Mouse (Mus musculus) neural tube, embryonic 15.5 days (tissue): ENCODE measurements at regions not wholly inside any gene's neighbourhood (a gene's known extent, or its start where the extent isn't known, plus 50 kb on each side); places are given as distances from the start of the nearest gene placed in this dataset.

Experiments used
- ATAC-seq: fragments of 200-750 bp; cut with Nextera tagmentation; 2 replicates; pipeline ENCODE4 v1.8.0; 2017; ENCODE audit warnings: mild to moderate bottlenecking, moderate TSS enrichment, moderate library complexity; ENCODE audit not compliant: low FRiP score
- H3K27ac ChIP-seq: fragments of 300-500 bp; sonication (generic); replicated peaks from 2 replicates; pipeline ENCODE4 v1.5.1; 2015; ENCODE audit warnings: mild to moderate bottlenecking, inconsistent platforms
- H3K27me3 ChIP-seq: fragments of 300-500 bp; sonication (generic); replicated peaks from 2 replicates; pipeline ENCODE4 v1.6.1; 2015; ENCODE audit warnings: inconsistent platforms
- H3K36me3 ChIP-seq: fragments of 300-500 bp; sonication (generic); 2 replicates; pipeline ENCODE4 v1.6.1; 2015; ENCODE audit warnings: inconsistent platforms
- H3K4me1 ChIP-seq: fragments of 300-500 bp; sonication (generic); 2 replicates; pipeline ENCODE4 v1.6.1; 2015; ENCODE audit warnings: inconsistent platforms
- H3K4me2 ChIP-seq: fragments of 300-500 bp; sonication (generic); 2 replicates; pipeline ENCODE4 v1.6.1; 2015; ENCODE audit warnings: inconsistent platforms, mild to moderate bottlenecking, moderate library complexity
- H3K4me3 ChIP-seq: fragments of 300-500 bp; sonication (generic); replicated peaks from 2 replicates; pipeline ENCODE4 v1.5.1; 2015; ENCODE audit warnings: mild to moderate bottlenecking, inconsistent platforms
- H3K9ac ChIP-seq: fragments of 300-500 bp; sonication (generic); replicated peaks from 2 replicates; pipeline ENCODE4 v1.6.1; 2015; ENCODE audit warnings: mild to moderate bottlenecking, inconsistent platforms
- H3K9me3 ChIP-seq: fragments of 300-500 bp; sonication (generic); replicated peaks from 2 replicates; pipeline ENCODE4 v1.6.1; 2016; ENCODE audit warnings: inconsistent platforms
- WGBS: fragments of 180-500 bp; shearing (Covaris S2); methylation state at CpG from one replicate; pipeline ENCODE4 v1.1.7; 2015; ENCODE audit warnings: mixed read lengths; 5-methylcytosine and 5-hydroxymethylcytosine counted together

GRCm38 (mm10) chr13:16512876-16513275 is 501.2 kb downstream of the Inhba start:
- H3K36me3 ChIP-seq: no peaks in the 10 kb centered on the region
- no peaks in the 10 kb centered on the region for H3K4me1 ChIP-seq
- H3K4me3 ChIP-seq: no peak overlapping the region
- no peaks in the 10 kb centered on the region for H3K27me3 ChIP-seq
- no peak for ATAC-seq
- no peak overlapping the region for H3K27ac ChIP-seq
- H3K9me3 ChIP-seq: no peaks in the 10 kb centered on the region
- H3K9ac ChIP-seq: no peak overlapping the region
- WGBS: 76% methylated on average over 4 of the region's 4 CpGs
- H3K4me2 ChIP-seq: no peak overlapping the region

DNA sequence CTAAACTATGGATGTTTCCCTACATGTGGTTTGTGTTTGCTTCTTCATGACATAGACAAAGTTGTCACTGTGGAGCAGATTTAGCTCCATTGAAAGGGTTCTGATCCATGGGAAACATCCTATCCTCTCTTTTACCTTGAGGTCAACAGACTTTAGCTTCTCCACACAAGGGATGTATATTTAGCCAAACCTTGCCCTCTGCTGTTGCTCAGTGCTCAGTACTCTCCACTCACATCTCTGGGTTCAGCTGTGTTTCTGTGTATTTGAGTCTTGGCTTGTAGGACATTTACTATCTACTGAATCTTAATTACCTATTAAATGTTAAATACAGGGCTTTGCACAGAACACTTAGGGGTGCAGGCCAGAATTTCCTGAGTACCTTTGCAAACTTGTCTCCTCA is 503.5 kb downstream of the Inhba start:
- no peak overlapping the region for H3K27ac ChIP-seq
- no peak overlapping the region for H3K9ac ChIP-seq
- H3K9me3 ChIP-seq: no peaks in the 10 kb centered on the region
- no peaks in the 10 kb centered on the region for H3K27me3 ChIP-seq
- H3K36me3 ChIP-seq: no peaks in the 10 kb centered on the region
- ATAC-seq: no peak
- H3K4me1 ChIP-seq: no peaks in the 10 kb centered on the region
- H3K4me2 ChIP-seq: no peak overlapping the region
- H3K4me3 ChIP-seq: no peak overlapping the region

DNA sequence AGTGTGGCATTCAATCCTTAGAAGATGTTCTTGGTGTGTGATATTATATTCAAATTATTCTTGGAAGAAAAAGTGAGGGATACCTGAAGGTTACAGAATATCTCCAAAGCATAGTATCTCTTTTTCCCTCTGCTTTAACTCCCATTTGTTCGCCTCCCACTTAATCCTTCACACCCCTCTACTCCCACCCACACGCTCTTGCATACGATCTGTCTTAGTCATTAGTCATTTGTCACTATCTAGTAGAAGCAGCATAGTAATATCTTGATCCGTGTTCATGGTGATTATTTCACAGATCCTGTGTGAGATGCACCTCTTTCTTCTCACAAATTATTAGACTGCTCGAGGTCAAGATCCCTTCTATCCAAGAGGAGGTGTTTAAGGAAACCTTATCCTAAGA is 517.4 kb downstream of the Inhba start:
- no peaks in the 10 kb centered on the region for H3K36me3 ChIP-seq
- no peak overlapping the region for H3K4me3 ChIP-seq
- H3K4me2 ChIP-seq: no peak overlapping the region
- no peaks in the 10 kb centered on the region for H3K4me1 ChIP-seq
- H3K27me3 ChIP-seq: no peaks in the 10 kb centered on the region
- H3K9me3 ChIP-seq: no peaks in the 10 kb centered on the region
- H3K9ac ChIP-seq: no peak overlapping the region
- WGBS: 83% methylated on average over 5 of the region's 5 CpGs
- H3K27ac ChIP-seq: no peak overlapping the region
- ATAC-seq: no peak

- Histone ChIP-seq H3K4me1 (no peaks in the 10 kb centered on the region), H3K27ac (no peak overlapping the region), H3K4me3 (no peak overlapping the region), H3K36me3 (no peaks in the 10 kb centered on the region), H3K9ac (no peak overlapping the region), H3K9me3 (no peaks in the 10 kb centered on the region), H3K4me2 (no peak overlapping the region), H3K27me3 (no peaks in the 10 kb centered on the region)
- 58% methylated on average over 5 of the region's 5 CpGs for WGBS
- ATAC-seq: no peak
Measured at GRCm38 (mm10) chr13:16543771-16544170, 532.1 kb downstream of the Inhba start.

DNA sequence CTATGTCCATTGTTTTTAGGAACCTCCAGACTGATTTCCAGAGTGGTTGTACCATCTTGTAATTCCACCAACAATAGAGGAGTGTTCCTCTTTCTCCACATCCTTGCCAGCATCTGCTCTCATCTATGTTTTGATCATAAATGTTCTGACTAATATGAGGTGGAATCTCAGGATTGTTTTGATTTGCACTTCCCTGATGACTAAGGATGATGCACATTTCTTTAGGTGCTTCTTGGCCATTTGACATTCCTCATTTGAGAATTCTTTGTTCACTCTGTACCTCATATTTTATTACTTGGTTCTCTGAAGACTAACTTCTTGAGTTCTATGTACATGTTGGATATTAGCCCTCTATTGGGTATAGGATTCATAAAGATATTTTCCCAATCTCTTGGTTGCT is 538.4 kb downstream of the Inhba start:
- H3K27ac ChIP-seq: no peak overlapping the region
- no peak overlapping the region for H3K4me2 ChIP-seq
- ATAC-seq: no peak
- no peak overlapping the region for H3K9ac ChIP-seq
- no peaks in the 10 kb centered on the region for H3K27me3 ChIP-seq
- no peaks in the 10 kb centered on the region for H3K36me3 ChIP-seq
- H3K4me3 ChIP-seq: no peak overlapping the region
- no peaks in the 10 kb centered on the region for H3K9me3 ChIP-seq
- no peaks in the 10 kb centered on the region for H3K4me1 ChIP-seq

DNA sequence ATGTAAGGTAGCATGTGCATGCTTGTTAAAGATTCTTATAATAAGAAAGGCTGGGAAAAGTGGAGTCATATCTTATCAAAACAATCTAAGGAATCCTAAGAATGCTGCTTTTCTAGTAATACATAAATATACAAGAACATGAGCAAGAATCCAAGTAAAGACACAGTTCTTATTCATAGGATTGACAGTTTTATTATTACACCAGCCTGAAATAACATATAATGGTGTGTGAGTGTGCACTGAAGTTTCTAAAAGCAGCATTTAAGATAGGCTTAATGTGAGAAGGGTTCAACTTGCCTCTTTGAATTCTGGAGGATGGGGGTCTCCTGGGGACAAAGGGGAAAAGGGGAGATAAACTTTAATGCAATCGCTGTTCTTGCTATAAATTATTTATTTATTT is 553.3 kb downstream of the Inhba start:
- Histone ChIP-seq H3K4me2 (no peak overlapping the region), H3K27ac (no peak overlapping the region), H3K9me3 (no peaks in the 10 kb centered on the region), H3K27me3 (no peaks in the 10 kb centered on the region), H3K36me3 (no peaks in the 10 kb centered on the region), H3K4me3 (no peak overlapping the region), H3K4me1 (no peaks in the 10 kb centered on the region), H3K9ac (no peak overlapping the region)
- ATAC-seq: no peak
- 88% methylated on average over 1 of the region's 1 CpGs for WGBS

GRCm38 (mm10) chr13:16574069-16574468 is 562.4 kb downstream of the Inhba start:
- 33% methylated on average over 4 of the region's 4 CpGs for WGBS
- H3K9ac ChIP-seq: no peak overlapping the region
- ATAC-seq: no peak
- no peaks in the 10 kb centered on the region for H3K27me3 ChIP-seq
- H3K9me3 ChIP-seq: no peaks in the 10 kb centered on the region
- H3K4me1 ChIP-seq: no peaks in the 10 kb centered on the region
- H3K4me3 ChIP-seq: no peak overlapping the region
- H3K27ac ChIP-seq: no peak overlapping the region
- no peak overlapping the region for H3K4me2 ChIP-seq
- no peaks in the 10 kb centered on the region for H3K36me3 ChIP-seq

DNA sequence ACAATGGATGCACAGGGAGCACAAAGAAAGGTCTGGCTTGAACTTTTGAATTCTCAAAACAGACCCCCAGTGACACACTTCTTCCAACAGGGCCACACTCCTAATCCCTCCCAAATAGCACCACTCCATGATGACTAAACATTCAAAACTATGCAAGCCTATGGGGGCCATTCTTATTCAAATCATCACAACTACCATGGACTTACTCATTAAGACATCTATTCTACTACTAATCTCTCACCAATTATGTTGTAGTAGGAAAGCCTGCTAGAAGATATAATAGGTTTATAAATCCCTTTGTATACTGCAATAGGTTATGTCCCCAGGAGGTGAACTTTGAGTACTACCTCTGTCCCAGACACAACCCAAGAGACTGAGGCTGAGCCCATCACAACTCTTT is 574.6 kb downstream of the Inhba start:
- Histone ChIP-seq H3K36me3 (no peaks in the 10 kb centered on the region), H3K9ac (no peak overlapping the region), H3K27me3 (no peaks in the 10 kb centered on the region), H3K4me1 (no peaks in the 10 kb centered on the region), H3K4me3 (no peak overlapping the region), H3K27ac (no peak overlapping the region), H3K4me2 (no peak overlapping the region), H3K9me3 (no peaks in the 10 kb centered on the region)
- no peak for ATAC-seq

GRCm38 (mm10) chr13:16619755-16620154 is 608.1 kb downstream of the Inhba start:
- no peak overlapping the region for H3K4me3 ChIP-seq
- H3K9ac ChIP-seq: no peak overlapping the region
- ATAC-seq: no peak
- no peak overlapping the region for H3K27ac ChIP-seq
- H3K27me3 ChIP-seq: no peaks in the 10 kb centered on the region
- H3K4me2 ChIP-seq: no peak overlapping the region
- no peaks in the 10 kb centered on the region for H3K4me1 ChIP-seq
- 91% methylated on average over 5 of the region's 5 CpGs for WGBS
- no peaks in the 10 kb centered on the region for H3K9me3 ChIP-seq
- no peaks in the 10 kb centered on the region for H3K36me3 ChIP-seq

- Histone ChIP-seq H3K9me3 (no peaks in the 10 kb centered on the region), H3K4me3 (no peak overlapping the region), H3K4me2 (no peak overlapping the region), H3K27ac (no peak overlapping the region), H3K36me3 (no peaks in the 10 kb centered on the region), H3K27me3 (no peaks in the 10 kb centered on the region), H3K9ac (no peak overlapping the region), H3K4me1 (no peaks in the 10 kb centered on the region)
- WGBS: 18% methylated on average over 4 of the region's 4 CpGs
- ATAC-seq: no peak
Measured at GRCm38 (mm10) chr13:16626584-16626983, 614.9 kb downstream of the Inhba start.

DNA sequence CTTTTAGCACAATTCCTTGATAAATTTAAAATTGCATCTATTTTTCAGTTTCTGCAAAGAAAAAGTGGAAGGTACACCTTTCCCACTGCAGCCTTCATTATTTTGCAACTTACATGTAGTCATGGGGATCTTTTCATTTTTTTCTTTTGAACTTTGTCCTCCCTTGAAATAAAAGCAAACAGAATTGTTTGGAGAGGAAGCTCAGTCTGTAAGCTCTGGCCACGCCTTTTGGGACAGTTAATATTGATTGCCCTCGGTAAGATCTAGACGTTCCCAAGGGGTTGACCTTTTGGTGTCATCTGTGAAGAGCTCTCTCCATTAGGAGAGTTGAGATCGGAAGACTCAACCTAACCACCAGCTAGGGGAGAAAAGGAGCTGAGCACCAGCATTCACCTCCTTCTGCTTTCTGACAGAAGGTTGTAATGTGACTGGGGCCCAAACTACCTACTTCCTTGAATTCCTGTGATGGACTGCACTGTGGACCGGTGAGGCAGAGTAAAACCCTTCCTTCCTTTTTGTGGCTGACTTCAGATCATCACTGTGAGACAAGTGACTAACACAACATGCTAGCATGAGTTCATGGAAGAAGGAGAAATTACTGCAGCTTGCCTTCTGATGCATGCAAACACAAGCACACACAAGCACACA is 621.9 kb downstream of the Inhba start:
- H3K36me3 ChIP-seq: no peaks in the 10 kb centered on the region
- no peak overlapping the region for H3K27ac ChIP-seq
- H3K4me3 ChIP-seq: no peak overlapping the region
- no peaks in the 10 kb centered on the region for H3K9me3 ChIP-seq
- no peak for ATAC-seq
- no peaks in the 10 kb centered on the region for H3K4me1 ChIP-seq
- H3K9ac ChIP-seq: no peak overlapping the region
- H3K27me3 ChIP-seq: no peaks in the 10 kb centered on the region
- H3K4me2 ChIP-seq: no peak overlapping the region
- WGBS: 74% methylated on average over 5 of the region's 5 CpGs

GRCm38 (mm10) chr13:16636251-16636650 is 624.6 kb downstream of the Inhba start:
- ATAC-seq: no peak
- Histone ChIP-seq H3K4me1 (no peaks in the 10 kb centered on the region), H3K4me3 (no peak overlapping the region), H3K27ac (no peak overlapping the region), H3K4me2 (no peak overlapping the region), H3K9me3 (no peaks in the 10 kb centered on the region), H3K27me3 (no peaks in the 10 kb centered on the region), H3K9ac (no peak overlapping the region), H3K36me3 (no peaks in the 10 kb centered on the region)
- 77% methylated on average over 2 of the region's 2 CpGs for WGBS
